Mouse (Mus musculus): ENCODE data around the gene Olfr827.

Olfr827 gene

GRCm38 (mm10) chr10:130214303-130214702 lies at the start of gene Olfr827:
Gene Olfr827 (minus strand): TSS chr10:130214403.
- in situ Hi-C loops (cut with MboI, MseI) = no loop called here

DNA sequence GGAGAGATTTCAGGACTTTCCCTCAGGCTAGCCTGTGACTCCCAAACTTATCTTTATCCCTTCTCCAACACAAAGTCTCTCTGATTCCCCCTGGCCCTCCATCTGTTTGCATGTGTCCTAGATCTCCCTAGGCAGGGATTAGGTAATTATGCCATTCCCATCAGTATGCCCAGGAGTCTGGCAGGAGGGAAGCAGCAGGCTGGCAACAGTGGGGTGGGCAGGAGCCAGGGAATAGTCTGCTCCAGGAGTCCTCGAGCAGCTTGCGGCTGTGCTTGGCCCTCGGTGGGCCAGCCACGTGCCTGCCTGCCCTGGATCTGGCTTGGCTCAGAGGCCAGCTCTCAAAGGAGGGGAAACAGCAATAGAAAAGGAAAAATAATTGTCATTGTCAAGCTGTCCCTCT lies 49.0 kb upstream of the Olfr827 start:
- in situ Hi-C loops (cut with MboI, MseI) = no loop called here

GRCm38 (mm10) chr10:130259483-130259882 lies 45.3 kb upstream of the Olfr827 start:
- in situ Hi-C loops (cut with MboI, MseI) = no loop called here

DNA sequence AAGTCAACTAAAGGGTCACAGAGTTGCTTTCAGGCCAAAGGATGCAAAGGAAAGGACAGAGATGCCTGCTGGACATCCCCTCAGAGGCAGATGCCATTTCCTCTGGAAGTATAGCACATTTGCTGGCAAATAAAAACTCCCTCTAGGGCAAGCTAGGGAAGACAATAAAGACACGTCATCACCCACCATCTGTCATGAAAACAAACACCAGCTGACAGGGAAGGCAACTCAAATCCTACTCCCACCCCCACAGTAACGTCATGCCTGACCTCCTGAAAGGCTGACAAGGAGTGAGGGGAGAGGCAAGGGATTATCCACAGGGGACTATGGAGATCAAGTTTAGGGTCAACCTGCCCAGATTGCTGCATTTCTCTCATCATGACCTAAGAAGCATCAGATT lies 30.1 kb upstream of the Olfr827 start:
- in situ Hi-C loops (cut with MboI, MseI) = no loop called here

- in situ Hi-C loops (cut with MboI, MseI) = no loop called here
Observed at GRCm38 (mm10) chr10:130238318-130239209, 24.4 kb upstream of the Olfr827 start.

DNA sequence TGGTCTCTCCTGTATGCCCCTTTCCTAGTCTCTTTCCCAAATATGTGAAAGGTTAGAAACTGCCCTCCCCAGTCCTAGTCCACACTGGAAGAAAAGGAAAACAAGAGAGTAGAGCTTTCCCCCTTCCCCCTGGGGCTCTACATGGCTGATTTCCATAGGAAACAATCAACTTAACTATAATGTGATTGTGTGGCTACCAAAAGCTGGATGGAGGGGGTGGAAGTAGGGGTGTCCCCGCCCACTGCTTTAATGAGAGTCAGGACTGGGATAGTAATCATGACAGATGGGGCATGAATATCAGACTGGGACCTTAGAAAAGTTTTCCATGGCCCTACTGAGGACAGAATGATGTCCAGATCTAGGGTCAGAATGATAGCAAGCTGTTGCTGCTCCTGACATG lies 20.4 kb upstream of the Olfr827 start:
- in situ Hi-C loops (cut with MboI, MseI) = no loop called here

DNA sequence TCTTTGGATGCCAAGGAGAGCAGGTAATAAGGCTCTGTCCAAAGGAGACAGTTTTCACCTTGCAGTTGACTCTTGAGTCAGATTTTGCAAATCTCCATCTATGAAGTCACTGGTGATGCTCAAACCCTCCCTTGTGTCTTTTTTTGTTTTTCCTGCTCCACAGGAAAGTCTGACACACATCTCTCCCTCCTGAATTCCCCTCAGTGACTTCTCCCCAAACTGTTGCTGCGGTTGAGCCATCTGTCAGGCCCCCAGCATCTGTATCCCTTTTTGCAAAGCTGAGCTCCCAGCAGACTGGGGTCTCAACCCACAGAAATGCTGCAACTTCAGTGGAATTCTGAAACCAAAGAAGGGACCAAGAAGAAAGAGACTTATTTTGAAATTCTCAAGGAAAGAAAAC lies 17.9 kb upstream of the Olfr827 start:
- in situ Hi-C loops (cut with MboI, MseI) = no loop called here

DNA sequence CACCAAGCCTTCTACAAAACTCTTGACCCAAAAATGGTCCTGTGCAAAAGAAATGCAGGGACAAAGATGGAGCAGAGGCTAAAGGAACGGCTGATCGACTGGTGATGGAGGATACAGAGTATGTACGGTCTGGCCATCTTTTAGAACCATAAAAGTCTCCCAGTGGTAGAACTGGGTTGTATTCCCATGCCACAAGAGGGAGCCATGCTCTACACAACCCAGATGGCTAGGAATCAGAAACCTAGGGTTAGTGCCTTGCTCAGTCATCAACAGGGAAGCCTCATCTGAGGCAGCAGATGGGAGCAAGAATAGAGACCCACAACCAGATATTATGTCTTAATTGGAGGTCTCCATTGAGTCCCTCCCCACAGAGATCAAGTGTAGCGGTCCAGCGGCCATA lies 15.4 kb upstream of the Olfr827 start:
- in situ Hi-C loops (cut with MboI, MseI) = loop anchor here (5.0 to 10.0 kb wide), 2 partner anchors 68 to 135 kb away; no protein-coding TSS in a partner anchor

DNA sequence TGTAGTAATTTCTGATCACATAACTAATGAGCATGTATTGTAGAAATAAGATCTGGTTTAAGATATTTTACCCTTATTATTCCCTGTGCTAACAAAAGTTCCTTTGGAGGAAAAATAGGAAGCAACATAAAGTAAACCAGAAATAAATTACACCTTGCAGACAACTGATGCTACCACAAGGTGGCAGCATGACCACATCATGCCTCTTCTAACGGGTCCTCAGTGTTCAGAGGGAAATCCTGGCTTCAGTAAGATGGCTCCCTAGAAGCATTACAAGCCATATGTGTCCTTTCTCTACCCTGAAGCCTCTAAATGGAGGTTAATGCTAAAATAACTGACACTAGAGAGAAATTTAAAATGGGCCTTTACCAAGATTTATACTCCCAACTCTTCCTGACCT lies 14.0 kb upstream of the Olfr827 start:
- in situ Hi-C loops (cut with MboI, MseI) = loop anchor here (5.0 to 10.0 kb wide), 2 partner anchors 69 to 137 kb away; no protein-coding TSS in a partner anchor

GRCm38 (mm10) chr10:130225034-130225433 lies 10.8 kb upstream of the Olfr827 start:
- in situ Hi-C loops (cut with MboI, MseI) = loop anchor here (5.0 to 10.0 kb wide), 2 partner anchors 72 to 140 kb away; no protein-coding TSS in a partner anchor

GRCm38 (mm10) chr10:130184086-130184485 lies 30.1 kb downstream of the Olfr827 start, which contains the start of gene Olfr826:
Gene Olfr826 (minus strand): TSS chr10:130184186.
- in situ Hi-C loops (cut with MboI, MseI) = no loop called here

DNA sequence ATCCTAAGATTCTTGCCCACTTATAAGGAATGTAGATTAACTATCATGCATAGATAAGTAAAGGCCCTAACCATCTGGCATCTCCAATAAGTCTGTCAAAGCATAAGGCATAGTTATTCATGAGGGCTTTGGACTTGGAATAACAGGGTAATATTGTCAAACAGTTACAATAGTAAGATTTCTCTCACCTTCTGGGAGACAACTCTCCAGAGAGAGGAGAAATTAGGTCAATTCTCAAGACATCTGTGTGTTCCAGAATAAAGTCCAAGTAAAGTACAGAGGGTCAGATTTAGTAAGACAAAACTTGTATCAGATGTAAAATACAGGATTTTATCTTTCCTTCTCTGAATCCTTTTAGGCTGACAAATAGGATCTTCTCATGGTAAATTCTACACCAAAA lies 47.5 kb downstream of the Olfr827 start, which contains the start of gene Olfr825:
Gene Olfr825 (minus strand): TSS at position 101 of the 400 bp plus-strand sequence.
- in situ Hi-C loops (cut with MboI, MseI) = no loop called here

GRCm38 (mm10) chr10:130165196-130165595 lies 49.0 kb downstream of the Olfr827 start:
- in situ Hi-C loops (cut with MboI, MseI) = no loop called here
